Mouse (Mus musculus): ENCODE measurements around the gene L3mbtl2.

DNA sequence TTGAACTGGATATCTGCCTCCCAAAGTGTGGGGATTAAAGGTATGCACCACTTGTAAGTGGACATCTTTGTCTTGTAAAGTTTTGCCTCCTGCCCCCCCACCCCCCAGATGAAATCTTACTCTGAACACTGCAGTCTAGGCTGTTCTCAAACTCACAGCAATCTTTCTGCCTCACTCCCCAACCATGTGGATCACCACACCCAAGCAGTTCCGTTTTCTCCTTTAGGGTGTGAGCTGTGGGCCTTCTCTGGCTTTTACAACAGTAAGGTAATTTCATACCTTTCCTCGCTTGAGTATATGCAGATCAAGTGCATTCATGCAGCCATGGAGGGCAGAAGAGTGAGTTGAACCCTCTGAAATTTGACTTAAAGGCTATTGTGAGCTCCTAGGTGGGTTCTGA is 36.5 kb downstream of the L3mbtl2 start:
- TF ChIP-seq CTCF (IDR thresholded peaks at IDR 0.05; ENCODE audit: low read depth): no peak
- TF ChIP-seq EP300 (IDR thresholded peaks at IDR 0.05; ENCODE audit: low read depth): no peak
